Mouse (Mus musculus) myocyte (in vitro differentiated cells): ENCODE results near the gene Cpne9. TPM values are rescaled to one million over a fixed set of nuclear protein-coding genes. Genes with fewer than 3 reads are reported as not detected.
A peak's percentile ranks its signal among the peaks of the same experiment; 100 is the strongest.

Experiments
- H3K27me3 ChIP-seq: one replicate; pipeline ENCODE4 v1.6.1; 2011; ENCODE audit not compliant: control insufficient read depth, insufficient read depth, insufficient read length
- H3K36me3 ChIP-seq: one replicate; pipeline ENCODE4 v1.6.1; 2011; ENCODE audit not compliant: control insufficient read depth, insufficient read depth
- H3K4me2 ChIP-seq: one replicate; pipeline ENCODE4 v1.6.1; 2011; ENCODE audit warnings: low read depth, control low read depth
- H3K4me3 ChIP-seq: one replicate; pipeline ENCODE4 v1.5.1; 2011; ENCODE audit warnings: mild to moderate bottlenecking, control low read depth, moderate library complexity
- H3K79me2 ChIP-seq: one replicate; pipeline ENCODE4 v1.6.1; 2011; ENCODE audit not compliant: control insufficient read depth, insufficient read depth
- H3ac ChIP-seq: one replicate; pipeline ENCODE4 v1.6.1; 2011; ENCODE audit not compliant: control insufficient read depth, insufficient read length
- CEBPB ChIP-seq: IDR thresholded peaks from 2 replicates; pipeline ENCODE4 v1.6.1; 2011; ENCODE audit warnings: mild to moderate bottlenecking, moderate library complexity; ENCODE audit not compliant: poor library complexity, insufficient read depth, severe bottlenecking
- E2F4 ChIP-seq: IDR thresholded peaks from one replicate; pipeline ENCODE4 v1.6.1; 2011; ENCODE audit warnings: mild to moderate bottlenecking, control low read depth, moderate library complexity; ENCODE audit not compliant: insufficient read depth
- MAX ChIP-seq: IDR thresholded peaks from one replicate; pipeline ENCODE4 v1.6.1; 2011; ENCODE audit warnings: low read depth, mild to moderate bottlenecking, control low read depth
- MYOD1 ChIP-seq, 3 experiments: IDR thresholded peaks; one replicate each; pipeline ENCODE4 v1.6.1; 2011; ENCODE audit warnings: control low read depth in 2 of 3, low read depth in 2 of 3, mild to moderate bottlenecking in 2 of 3, moderate library complexity in 1 of 3; ENCODE audit not compliant: insufficient read length in 2 of 3, control insufficient read depth in 1 of 3
- MYOG ChIP-seq, 3 experiments: IDR thresholded peaks; one replicate each; pipeline ENCODE4 v1.6.1; 2011; ENCODE audit warnings: control low read depth in 2 of 3, low read depth in 2 of 3, mild to moderate bottlenecking in 2 of 3; ENCODE audit not compliant: insufficient read length in 2 of 3, control insufficient read depth in 1 of 3, insufficient read depth in 1 of 3
- POLR2A ChIP-seq: IDR thresholded peaks from one replicate; pipeline ENCODE4 v1.6.1; 2011; ENCODE audit warnings: low read depth, mild to moderate bottlenecking, control low read depth, moderate library complexity; ENCODE audit not compliant: insufficient read length
- POLR2AphosphoS2 ChIP-seq: IDR thresholded peaks from one replicate; pipeline ENCODE4 v1.6.1; 2011; ENCODE audit warnings: low read depth, control low read depth; ENCODE audit not compliant: insufficient read length
- REST ChIP-seq: IDR thresholded peaks from one replicate; pipeline ENCODE4 v1.6.1; 2011; ENCODE audit warnings: mild to moderate bottlenecking, control low read depth, moderate library complexity; ENCODE audit not compliant: insufficient read depth, insufficient read length
- SRF ChIP-seq: IDR thresholded peaks from one replicate; pipeline ENCODE4 v1.6.1; 2011; ENCODE audit warnings: low read depth; ENCODE audit not compliant: control insufficient read depth, insufficient read length
- TCF12 ChIP-seq: IDR thresholded peaks from one replicate; pipeline ENCODE4 v1.6.1; 2011; ENCODE audit warnings: mild to moderate bottlenecking, control low read depth; ENCODE audit not compliant: poor library complexity, insufficient read depth, severe bottlenecking
- TCF3 ChIP-seq: IDR thresholded peaks from one replicate; pipeline ENCODE4 v1.6.1; 2011; ENCODE audit warnings: low read depth, control low read depth; ENCODE audit not compliant: insufficient read length
- USF1 ChIP-seq: IDR thresholded peaks from one replicate; pipeline ENCODE4 v1.6.1; 2011; ENCODE audit warnings: low read depth, mild to moderate bottlenecking, control low read depth, moderate library complexity
- polyA plus RNA-seq: library from polyadenylated mRNA; unstranded; fragments of >200 nt; fragmentation: generic; extraction: Trizol; gene quantifications from one replicate; pipeline ENCODE4 v1.2.1, GENCODE M21; 2012; ENCODE audit warnings: missing spikeins

Gene Cpne9
- polyA plus RNA-seq, 1 experiment: 0.08 TPM

- Histone ChIP-seq H3K79me2 (no peaks in the 10 kb centered on the region), H3K36me3 (no peaks in the 10 kb centered on the region), H3ac (no peak overlapping the region), H3K4me3 (no peak overlapping the region), H3K4me2 (no peak overlapping the region), H3K27me3 (no peaks in the 10 kb centered on the region)
- TF ChIP-seq CEBPB (no peak), MYOD1 (IDR thresholded peaks at IDR 0.05; ENCODE audit: control insufficient read depth in 1 of 3, insufficient read length in 2 of 3, low read depth in 2 of 3) (no peak), MAX (no peak)
Observed at GRCm38 (mm10) chr6:113296046-113296445, 13.9 kb downstream of the Cpne9 start.

- H3K4me2 ChIP-seq: no peak overlapping the region
- H3K27me3 ChIP-seq: no peaks in the 10 kb centered on the region
- no peak for TF ChIP-seq POLR2A
- no peak for TF ChIP-seq USF1
- TF ChIP-seq CEBPB: no peak
- TF ChIP-seq TCF12: no peak
- no peak for TF ChIP-seq E2F4
- TF ChIP-seq TCF3: no peak
- no peak for TF ChIP-seq MYOG (IDR thresholded peaks at IDR 0.05; ENCODE audit: control insufficient read depth in 1 of 3, insufficient read depth in 1 of 3, insufficient read length in 2 of 3, low read depth in 2 of 3)
- TF ChIP-seq MAX: no peak
- TF ChIP-seq REST: no peak
- TF ChIP-seq SRF: no peak
- TF ChIP-seq POLR2AphosphoS2: no peak
- TF ChIP-seq MYOD1 (IDR thresholded peaks at IDR 0.05; ENCODE audit: control insufficient read depth in 1 of 3, insufficient read length in 2 of 3, low read depth in 2 of 3): no peak
- H3ac ChIP-seq: no peak overlapping the region
- no peaks in the 10 kb centered on the region for H3K36me3 ChIP-seq
- H3K4me3 ChIP-seq: no peak overlapping the region
- H3K79me2 ChIP-seq: no peaks in the 10 kb centered on the region
Observed at GRCm38 (mm10) chr6:113296639-113297038, 14.5 kb downstream of the Cpne9 start.

DNA sequence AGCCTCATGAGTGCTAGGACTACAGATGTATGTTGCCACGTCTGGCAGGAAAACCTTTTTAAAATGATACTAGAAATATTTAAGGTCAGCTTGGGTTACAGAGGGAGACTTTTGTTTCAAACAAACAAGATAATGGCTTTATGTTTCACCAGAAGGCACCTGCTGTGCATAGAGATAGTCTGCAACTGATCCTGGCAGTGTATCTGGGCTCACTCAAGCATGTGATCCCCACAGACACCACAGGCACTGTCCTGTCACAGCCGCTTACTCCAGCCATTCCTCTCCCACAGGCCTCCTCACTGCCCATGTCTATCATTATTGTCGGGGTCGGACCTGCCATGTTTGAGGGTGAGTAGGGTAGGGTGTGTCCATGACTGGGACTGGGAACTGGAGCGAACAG lies 19.2 kb downstream of the Cpne9 start:
- no peaks in the 10 kb centered on the region for H3K79me2 ChIP-seq
- peaks cover 8% of the 10 kb centered on the region for H3K27me3 ChIP-seq
- H3K4me2 ChIP-seq: no peak overlapping the region
- H3K4me3 ChIP-seq: no peak overlapping the region
- H3ac ChIP-seq: no peak overlapping the region
- TF ChIP-seq E2F4 (no peak), USF1 (no peak), MYOG (IDR thresholded peaks at IDR 0.05; ENCODE audit: control insufficient read depth in 1 of 3, insufficient read depth in 1 of 3, insufficient read length in 2 of 3, low read depth in 2 of 3) (no peak), REST (no peak), MAX (no peak), SRF (no peak), MYOD1 (IDR thresholded peaks at IDR 0.05; ENCODE audit: control insufficient read depth in 1 of 3, insufficient read length in 2 of 3, low read depth in 2 of 3) (no peak), POLR2AphosphoS2 (no peak), TCF12 (no peak), TCF3 (no peak), CEBPB (no peak), POLR2A (no peak)
- H3K36me3 ChIP-seq: no peaks in the 10 kb centered on the region

GRCm38 (mm10) chr6:113302258-113302657 lies 20.2 kb downstream of the Cpne9 start:
- Histone ChIP-seq H3K36me3 (no peaks in the 10 kb centered on the region), H3ac (no peak overlapping the region), H3K79me2 (no peaks in the 10 kb centered on the region), H3K4me3 (no peak overlapping the region), H3K27me3 (peaks cover 8% of the 10 kb centered on the region), H3K4me2 (no peak overlapping the region)
- no peak for TF ChIP-seq USF1
- peak; percentile 83 to 89 (median 86) for TF ChIP-seq MYOD1 (IDR thresholded peaks at IDR 0.05; ENCODE audit: control insufficient read depth in 1 of 3, insufficient read length in 2 of 3, low read depth in 2 of 3)
- TF ChIP-seq MYOG (IDR thresholded peaks at IDR 0.05; ENCODE audit: control insufficient read depth in 1 of 3, insufficient read depth in 1 of 3, insufficient read length in 2 of 3, low read depth in 2 of 3): peak in 1 of 3 experiments; percentile 73

DNA sequence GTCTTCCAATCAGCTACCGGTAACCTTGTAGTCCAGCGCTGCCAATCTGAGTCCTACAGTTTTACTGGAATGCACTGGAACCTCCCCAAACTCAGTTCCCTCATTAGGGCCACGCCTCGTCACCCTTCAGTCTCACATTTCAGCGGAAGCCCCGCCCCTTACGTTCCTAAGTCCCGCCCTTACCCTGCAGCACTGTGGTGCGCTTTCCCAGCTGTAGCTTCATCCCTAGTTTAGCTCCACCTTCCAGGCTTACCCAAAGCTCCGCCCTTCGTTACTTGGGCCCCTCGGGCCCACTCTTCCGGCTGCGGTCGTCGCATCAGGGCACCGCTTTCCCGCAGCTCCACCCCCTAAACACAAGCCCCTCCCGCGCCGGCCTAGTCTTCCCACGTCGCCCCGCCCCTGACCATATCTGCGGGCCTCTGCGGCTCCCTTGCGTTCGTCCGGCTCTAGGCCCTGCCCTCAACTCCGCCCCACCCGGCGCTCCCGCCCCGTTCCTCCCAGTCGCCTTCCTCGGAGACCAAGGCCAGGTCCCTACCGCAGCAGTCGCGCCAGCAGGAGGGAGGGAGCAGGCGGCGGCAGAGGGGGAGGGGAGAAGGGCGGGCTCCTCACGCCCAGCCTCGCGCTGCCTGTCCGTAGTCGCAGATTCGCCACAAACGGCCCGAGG lies 24.3 kb downstream of the Cpne9 start:
- TF ChIP-seq MYOD1 (IDR thresholded peaks at IDR 0.05; ENCODE audit: control insufficient read depth in 1 of 3, insufficient read length in 2 of 3, low read depth in 2 of 3): peak in 1 of 3 experiments; percentile 39
- TF ChIP-seq MYOG (IDR thresholded peaks at IDR 0.05; ENCODE audit: control insufficient read depth in 1 of 3, insufficient read depth in 1 of 3, insufficient read length in 2 of 3, low read depth in 2 of 3): peak in 1 of 3 experiments; percentile 34
- TF ChIP-seq SRF: peak; percentile 90
- no peak for TF ChIP-seq E2F4
- TF ChIP-seq REST: no peak
- TF ChIP-seq MAX: no peak
- TF ChIP-seq POLR2AphosphoS2: no peak
- no peak for TF ChIP-seq CEBPB
- TF ChIP-seq TCF12: no peak
- TF ChIP-seq USF1: no peak
- peak; percentile 46 for TF ChIP-seq POLR2A
- TF ChIP-seq TCF3: no peak
- H3K4me2 ChIP-seq: peak overlapping the region; percentile 97
- H3ac ChIP-seq: peak overlapping the region; percentile 75
- peaks cover 5% of the 10 kb centered on the region for H3K36me3 ChIP-seq
- H3K27me3 ChIP-seq: peaks cover 8% of the 10 kb centered on the region
- peaks cover 42% of the 10 kb centered on the region for H3K79me2 ChIP-seq
- H3K4me3 ChIP-seq: peak overlapping the region; percentile 90
